Mouse (Mus musculus) splenic B cell, adult 2 months (primary cell): ENCODE results near the gene Snx29.
A peak's percentile ranks its signal among the peaks of the same experiment; 100 is the strongest.
"Not testable (repeated sequence)": the region's sequence is repeated elsewhere in the genome, so short reads cannot be mapped to it uniquely, and the experiment has no call there.

Experiments
- DNase-seq: peaks from one replicate; pipeline ENCODE4 v3.0.0-alpha.2; 2011; ENCODE audit warnings: low read depth, low spot score
- H3K27me3 ChIP-seq: 2 replicates; pipeline ENCODE4 v1.6.1; 2012; ENCODE audit warnings: mild to moderate bottlenecking, low read length, moderate library complexity, mixed read lengths; ENCODE audit not compliant: control insufficient read depth, poor library complexity, insufficient read depth, severe bottlenecking
- H3K36me3 ChIP-seq: 2 replicates; pipeline ENCODE4 v1.6.1; 2012; ENCODE audit warnings: mild to moderate bottlenecking, low read length, moderate library complexity, mixed read lengths; ENCODE audit not compliant: control insufficient read depth, poor library complexity, insufficient read depth, severe bottlenecking

Gene Snx29

DNA sequence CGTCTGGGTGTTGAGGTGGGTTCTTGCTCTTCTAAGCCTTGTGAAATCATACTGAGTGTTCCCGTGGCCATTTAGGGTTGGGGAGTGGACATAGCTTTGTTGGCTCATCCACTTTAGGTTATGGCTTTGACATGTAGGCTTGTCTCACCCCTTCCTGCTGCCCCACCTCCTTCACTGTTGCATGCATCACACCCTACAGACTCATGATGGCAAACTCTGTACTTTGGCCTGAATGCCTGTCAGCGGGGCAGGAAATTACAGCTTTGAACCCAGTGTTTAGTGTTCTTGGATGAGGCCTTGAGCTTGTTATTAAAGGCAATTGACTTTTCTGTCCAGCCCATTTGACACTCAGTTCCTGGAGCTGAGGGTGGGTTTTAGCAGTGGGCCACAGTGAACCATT lies 114.9 kb downstream of the Snx29 start:
- Histone ChIP-seq H3K27me3 (no peaks in the 10 kb centered on the region), H3K36me3 (peaks cover 12% of the 10 kb centered on the region)
- DNase-seq, result no peak

DNA sequence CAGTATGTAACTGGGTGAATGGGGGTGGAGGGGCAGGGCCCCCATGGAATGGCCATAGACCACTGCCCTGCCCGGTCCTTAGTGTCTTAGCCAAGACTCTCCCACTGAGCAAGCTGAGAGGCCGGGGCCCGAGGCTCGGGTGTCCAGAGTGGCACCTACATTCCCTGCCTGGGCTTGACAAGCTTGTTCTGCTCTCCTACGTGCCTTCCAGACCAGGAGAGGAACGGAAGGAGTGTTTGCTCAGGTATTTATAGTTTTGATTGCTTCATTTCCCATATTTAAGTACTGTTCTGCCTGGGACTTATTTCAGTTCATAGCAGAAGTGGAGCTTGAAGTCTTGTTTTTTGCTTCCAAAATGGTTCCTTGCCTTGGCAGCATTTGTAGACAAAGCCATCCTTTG lies 116.7 kb downstream of the Snx29 start:
- Histone ChIP-seq H3K27me3 (no peaks in the 10 kb centered on the region), H3K36me3 (peaks cover 12% of the 10 kb centered on the region)
- DNase-seq, result no peak

DNA sequence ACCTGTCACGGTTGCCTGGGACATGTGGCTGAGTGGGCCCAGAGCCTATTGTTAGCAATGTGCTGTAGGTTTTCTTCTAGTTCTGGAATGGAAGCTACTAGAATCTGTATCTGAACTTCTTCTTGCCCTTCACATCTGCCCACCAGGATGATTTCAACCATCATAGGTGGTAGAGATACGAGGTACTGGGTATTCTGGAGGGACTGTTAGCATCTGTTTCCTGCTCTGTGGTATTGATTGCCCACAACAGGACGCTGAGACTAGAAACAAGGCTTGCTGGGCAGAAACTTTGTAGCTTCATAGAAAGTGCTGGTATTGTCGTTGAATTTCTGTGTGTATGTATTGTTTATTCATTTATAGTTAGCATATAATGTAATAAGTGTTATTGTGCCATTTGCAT lies 118.9 kb downstream of the Snx29 start:
- H3K27me3 ChIP-seq, result no peaks in the 10 kb centered on the region
- peaks cover 6% of the 10 kb centered on the region for H3K36me3 ChIP-seq
- no peak for DNase-seq

DNA sequence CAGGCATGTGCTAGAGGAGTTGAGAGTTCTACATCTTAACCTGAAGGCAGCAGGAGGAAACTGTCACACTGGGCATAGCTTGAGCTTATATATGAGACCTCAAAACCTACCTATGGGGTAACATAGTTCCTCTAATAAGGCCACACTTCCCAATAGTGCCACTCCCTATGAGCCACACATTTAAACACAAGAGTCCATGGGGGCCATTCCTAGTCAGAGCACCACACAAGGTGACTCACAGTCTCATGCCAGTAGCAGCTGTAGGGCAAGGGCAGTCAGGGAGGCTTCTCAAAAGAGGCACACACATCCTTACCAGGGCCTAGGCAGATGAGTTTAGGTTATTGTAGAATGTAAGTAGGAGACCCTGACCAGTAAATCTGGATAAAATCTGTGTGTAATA lies 119.8 kb downstream of the Snx29 start:
- H3K27me3 ChIP-seq, result no peaks in the 10 kb centered on the region
- DNase-seq, result no peak
- H3K36me3 ChIP-seq, result peaks cover 5% of the 10 kb centered on the region

DNA sequence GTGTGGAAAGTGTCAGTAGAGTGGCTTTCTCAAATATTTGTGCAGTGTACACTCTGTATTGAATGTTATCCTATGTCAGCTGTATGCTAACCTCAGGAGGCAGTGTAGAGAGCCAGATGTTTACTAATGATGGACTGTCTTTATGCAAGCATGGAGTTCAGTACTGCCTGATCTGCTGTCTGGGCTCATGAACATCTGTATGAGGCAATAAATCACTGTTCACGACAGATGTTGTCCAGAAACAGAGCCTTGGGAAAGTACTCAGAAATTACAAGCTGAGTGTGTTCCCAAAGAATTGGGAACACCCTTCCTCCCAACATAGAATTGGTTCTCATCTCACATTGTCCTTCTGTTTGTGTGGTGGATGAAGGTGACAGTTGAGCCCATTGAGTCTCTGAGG lies 121.9 kb downstream of the Snx29 start:
- no peak for DNase-seq
- no peaks in the 10 kb centered on the region for H3K27me3 ChIP-seq
- peaks cover 15% of the 10 kb centered on the region for H3K36me3 ChIP-seq

DNA sequence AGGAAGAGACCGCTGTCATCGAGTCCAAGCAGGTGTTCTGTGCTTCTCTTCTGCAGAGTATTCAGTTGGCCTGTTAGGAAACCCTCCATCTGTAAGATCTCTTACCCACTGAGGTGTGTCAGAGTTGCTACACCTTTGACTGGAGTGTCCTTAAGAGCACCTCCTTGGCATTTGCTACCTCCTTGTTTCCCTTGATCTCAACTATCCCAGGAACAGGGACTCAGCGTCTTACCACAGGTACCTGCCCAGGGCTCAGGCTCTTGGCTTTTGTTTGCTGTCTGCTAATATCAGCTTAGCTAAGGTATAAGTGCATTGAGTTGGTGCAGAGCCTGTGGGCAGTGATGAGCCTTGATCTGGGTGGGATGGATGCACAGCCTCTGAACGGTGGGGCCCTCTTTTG lies 124.3 kb downstream of the Snx29 start:
- Histone ChIP-seq H3K36me3 (peaks cover 18% of the 10 kb centered on the region), H3K27me3 (no peaks in the 10 kb centered on the region)
- no peak for DNase-seq

DNA sequence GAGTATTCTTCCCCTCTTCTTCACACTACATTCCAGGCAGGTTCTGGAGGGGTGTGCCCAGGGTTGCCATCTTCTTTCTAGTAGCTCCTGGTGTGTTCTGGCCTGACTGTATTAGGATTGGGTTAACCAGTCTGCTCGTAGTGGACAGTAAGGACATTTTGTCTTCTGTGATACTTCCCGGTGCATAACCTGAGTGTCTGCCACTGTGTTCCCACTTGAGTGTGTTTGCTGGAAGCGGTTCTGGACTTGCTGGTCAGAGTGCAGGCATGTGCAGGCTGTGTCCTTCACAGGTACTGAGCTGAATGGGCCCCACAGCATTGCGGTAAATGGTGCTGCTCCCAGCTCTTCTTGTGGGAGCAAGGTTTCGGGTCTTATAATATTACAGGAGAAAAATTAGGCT lies 125.2 kb downstream of the Snx29 start:
- Histone ChIP-seq H3K36me3 (peaks cover 26% of the 10 kb centered on the region), H3K27me3 (no peaks in the 10 kb centered on the region)
- DNase-seq, result no peak

DNA sequence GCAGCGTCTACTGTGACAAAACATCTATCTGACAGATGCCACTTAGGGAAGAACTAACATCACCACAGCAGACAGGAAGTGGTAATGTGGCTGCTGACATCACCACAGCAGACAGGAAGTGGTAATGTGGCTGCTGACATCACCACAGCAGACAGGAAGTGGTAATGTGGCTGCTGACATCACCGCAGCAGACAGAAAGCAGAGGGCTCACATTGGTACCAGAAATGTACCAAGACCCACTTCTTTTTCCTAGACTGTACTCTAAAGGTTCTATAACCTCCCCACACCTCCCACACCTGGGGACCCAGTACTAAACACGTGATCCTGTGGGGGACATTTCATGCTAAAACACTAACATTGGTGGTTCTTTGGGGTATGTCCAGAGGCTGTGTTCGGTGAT lies 126.0 kb downstream of the Snx29 start:
- H3K36me3 ChIP-seq, result peaks cover 28% of the 10 kb centered on the region
- not testable (repeated sequence) for H3K27me3 ChIP-seq
- DNase-seq, result peak; percentile 51

DNA sequence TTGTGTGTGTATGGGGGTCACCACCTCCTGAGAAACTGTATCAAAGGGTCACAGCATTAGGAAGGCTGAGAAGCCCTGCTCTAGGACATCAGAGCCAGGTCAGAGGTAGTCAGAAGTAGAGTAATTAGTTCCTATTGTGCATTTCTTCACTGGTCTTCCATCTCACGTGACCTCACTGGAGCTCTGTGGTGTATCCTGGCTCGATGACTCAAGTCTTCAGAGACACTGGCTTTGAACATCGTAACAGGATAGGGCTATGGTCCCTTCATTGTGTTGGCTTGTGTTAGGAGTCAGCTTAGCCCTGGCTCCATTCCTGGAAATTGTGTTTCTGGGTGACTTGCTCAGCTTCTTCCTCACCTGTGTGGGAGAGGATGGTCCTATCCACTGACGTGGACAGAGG lies 126.6 kb downstream of the Snx29 start:
- no peaks in the 10 kb centered on the region for H3K27me3 ChIP-seq
- peaks cover 28% of the 10 kb centered on the region for H3K36me3 ChIP-seq
- DNase-seq, result no peak

DNA sequence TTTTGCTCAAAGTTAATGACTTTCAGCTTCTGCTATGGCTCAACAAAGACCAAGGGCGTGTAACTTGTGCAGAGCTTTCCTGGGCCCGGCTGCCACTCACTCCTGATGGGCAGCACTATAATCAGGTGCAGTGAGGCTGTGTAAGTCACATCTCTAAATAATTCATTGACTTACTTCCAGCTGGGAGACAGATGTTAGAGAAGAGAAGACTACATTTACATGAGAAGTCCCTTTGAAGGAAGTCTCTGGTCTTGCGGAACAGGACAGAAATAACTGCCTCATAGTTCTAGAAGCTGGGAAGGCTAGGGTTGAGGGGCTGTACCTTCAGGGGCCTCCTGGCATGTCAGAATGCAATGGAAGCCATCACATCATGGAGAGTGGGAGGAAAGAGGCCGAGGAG lies 127.9 kb downstream of the Snx29 start:
- no peak for DNase-seq
- H3K27me3 ChIP-seq, result no peaks in the 10 kb centered on the region
- peaks cover 28% of the 10 kb centered on the region for H3K36me3 ChIP-seq

DNA sequence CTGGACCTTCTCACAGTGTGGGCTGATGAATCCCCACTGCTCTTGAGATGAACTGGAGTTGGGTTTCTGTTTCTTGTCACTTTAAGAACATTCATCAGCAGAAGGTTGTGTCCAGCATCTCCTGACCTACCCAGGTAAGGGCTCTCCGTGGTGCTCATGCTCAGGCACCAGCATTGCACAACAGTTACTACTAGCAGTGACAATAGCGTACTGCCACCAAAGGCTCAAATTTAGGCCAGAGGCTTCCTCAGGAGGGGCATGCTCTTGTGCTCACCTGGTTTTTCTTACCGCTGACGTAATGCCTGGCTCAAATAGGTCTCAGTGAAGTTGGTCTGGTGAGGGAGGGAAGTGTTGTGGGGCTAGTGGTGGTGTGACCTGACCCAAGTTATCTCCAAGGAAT lies 132.2 kb downstream of the Snx29 start:
- peaks cover 20% of the 10 kb centered on the region for H3K36me3 ChIP-seq
- DNase-seq, result no peak
- H3K27me3 ChIP-seq, result no peaks in the 10 kb centered on the region

DNA sequence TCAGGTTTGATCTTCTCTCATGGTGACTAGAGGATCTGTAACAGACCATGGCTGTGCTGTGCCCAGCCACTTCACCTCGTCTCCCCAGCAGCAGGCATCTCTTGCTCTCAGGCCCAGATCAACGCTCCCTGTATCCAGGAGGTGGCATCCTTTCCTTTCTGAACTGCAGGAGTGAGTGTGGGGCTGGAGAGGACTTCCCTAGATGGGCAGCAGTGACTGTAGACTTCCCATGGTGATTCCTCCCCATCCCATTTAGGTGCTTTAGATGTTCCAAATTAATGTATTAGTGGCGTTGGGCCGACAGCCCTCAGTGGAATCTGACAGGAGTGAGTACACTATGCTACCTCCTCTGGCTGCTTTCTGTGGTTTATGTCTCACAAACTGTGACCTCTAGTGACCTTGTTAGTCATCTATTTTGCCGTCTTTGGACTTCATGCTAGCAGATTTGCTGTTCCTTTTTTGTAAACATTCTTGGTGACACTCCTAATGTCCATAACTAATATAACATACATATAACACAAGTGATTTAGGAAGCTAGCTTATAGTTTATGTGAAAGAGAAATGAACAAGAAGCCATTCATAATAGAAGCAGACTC lies 132.9 kb downstream of the Snx29 start:
- H3K36me3 ChIP-seq, result peaks cover 17% of the 10 kb centered on the region
- no peak for DNase-seq
- H3K27me3 ChIP-seq, result no peaks in the 10 kb centered on the region

DNA sequence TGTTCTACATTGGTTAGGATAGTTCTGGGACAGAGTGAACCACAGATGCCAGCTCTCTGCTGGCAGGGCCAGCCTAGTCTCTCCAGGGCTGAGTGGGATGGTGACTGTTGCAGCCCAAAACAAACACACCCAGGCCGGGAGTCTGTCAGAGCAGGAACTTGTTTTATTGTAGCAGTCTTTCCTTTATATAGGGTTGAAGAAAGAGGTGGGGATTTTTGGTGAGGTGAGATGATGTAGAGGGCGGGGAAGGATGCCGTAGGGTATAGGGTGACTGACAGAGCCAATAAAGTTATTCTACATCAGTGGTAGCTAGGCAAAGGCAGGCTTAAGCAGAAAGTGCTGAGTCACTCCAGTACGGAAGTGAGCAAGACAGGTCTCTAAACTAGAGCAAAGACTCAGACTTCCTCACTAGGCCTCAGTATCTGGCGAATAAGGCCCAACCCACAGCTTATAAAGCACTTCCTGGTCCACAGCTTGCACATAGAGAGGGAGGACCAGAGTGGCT lies 133.5 kb downstream of the Snx29 start:
- no peaks in the 10 kb centered on the region for H3K27me3 ChIP-seq
- peaks cover 17% of the 10 kb centered on the region for H3K36me3 ChIP-seq
- peak; percentile 53 for DNase-seq

DNA sequence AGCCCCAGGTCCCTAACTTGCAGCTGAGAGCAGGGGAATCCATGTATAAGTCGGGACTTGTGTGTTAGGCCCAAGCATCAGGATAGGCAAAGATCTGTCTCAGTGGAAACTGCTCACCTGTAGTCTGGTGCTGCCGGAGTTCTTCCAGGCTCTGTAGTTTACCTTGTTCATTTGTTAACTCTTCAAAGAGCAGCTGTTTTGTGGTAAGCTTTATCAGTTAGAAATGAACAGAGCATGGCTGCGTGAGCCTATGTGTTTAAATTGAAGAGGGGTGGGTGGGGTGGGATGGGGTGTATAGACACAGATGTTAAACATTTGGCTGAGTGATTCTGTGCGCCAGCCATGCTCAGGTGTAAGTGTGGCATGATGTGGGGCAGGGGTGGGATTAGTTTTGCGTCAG lies 134.4 kb downstream of the Snx29 start:
- no peaks in the 10 kb centered on the region for H3K27me3 ChIP-seq
- no peak for DNase-seq
- peaks cover 18% of the 10 kb centered on the region; the same call in 1 of the 2 replicates for H3K36me3 ChIP-seq

DNA sequence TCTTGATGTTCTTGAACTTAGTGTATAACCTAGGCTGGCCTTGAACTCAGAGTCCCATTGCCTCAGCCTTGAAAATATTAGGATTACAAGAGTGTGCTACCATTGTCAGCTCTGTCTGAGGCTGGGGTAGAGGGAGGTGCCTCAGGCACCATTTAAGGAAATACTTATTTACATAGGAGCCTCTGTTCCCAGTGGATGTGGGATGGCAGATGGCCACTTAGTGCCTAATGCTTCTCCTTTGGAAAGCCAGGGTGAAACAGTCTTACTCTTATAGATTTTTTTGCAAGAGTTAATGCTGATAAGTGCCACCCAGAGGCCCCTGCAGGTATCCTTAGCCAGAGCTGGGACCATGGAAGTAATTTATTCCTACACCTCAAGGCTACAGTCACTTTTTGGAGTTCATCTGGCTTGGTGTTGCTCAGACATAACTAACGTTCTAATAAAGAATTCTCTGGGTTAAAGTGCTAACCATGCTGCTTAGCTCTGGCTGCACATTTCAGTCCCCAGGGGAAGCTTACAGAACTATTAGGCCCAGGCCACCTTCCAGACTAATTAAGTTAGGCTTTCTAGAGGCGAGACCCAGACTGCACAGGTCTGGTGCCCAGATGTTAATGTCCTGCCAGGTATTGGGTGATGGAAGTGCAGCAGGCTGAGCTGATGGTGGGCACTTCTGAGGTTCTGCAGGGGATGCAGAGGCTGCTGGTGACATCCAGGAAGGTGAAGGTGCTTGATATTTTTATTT lies 135.1 kb downstream of the Snx29 start:
- no peaks in the 10 kb centered on the region for H3K27me3 ChIP-seq
- DNase-seq, result no peak

More for the DNA sequence above, 135.1 kb downstream of the Snx29 start:
- H3K36me3 ChIP-seq, result peaks cover 12% of the 10 kb centered on the region; the same call in 1 of the 2 replicates
